Mouse (Mus musculus) heart, adult 11 months (tissue): ENCODE measurements around the gene Alkbh2.

Experiments
- DNase-seq: peaks from one replicate; pipeline ENCODE4 v3.0.0; 2022

Gene Alkbh2

GRCm38 (mm10) chr5:114099709-114100389 lies 28.2 kb downstream of the Alkbh2 start:
- peak; percentile 99 for DNase-seq

GRCm38 (mm10) chr5:114091057-114091807 lies 36.8 kb downstream of the Alkbh2 start, which contains the start of gene Svop:
Gene Svop (minus strand): TSS chr5:114091570.
- no peak for DNase-seq

GRCm38 (mm10) chr5:114090421-114091013 lies 37.5 kb downstream of the Alkbh2 start:
- no peak for DNase-seq

DNA sequence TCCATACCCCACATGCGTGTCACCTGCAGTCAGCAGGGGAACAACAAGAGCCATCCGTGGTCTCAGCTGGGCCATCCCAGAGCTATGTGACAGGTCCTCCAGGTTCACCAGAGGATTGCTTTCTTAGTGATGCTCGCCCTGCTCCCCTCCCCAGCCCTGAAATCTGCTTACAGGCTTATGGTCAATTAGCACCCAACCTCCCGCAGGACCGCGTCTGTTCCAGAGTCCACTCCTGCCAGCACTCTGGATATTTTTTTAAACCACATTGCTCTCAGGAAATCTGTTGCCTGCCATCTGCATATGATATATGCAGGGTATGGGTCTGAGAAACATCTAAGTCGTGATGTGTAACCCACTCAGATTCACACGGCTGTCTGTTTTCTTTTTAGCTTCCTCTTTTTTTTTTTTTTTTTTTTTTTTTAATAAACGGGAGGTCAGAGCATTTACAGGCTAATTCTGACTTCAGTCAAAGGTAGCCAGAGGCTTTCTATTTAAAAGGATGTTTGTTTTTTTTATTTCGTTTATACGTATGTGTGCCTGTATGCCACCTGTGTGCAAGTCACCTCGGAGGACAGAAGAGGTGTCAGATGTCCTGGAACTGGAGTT lies 40.0 kb downstream of the Alkbh2 start:
- DNase-seq: no peak

DNA sequence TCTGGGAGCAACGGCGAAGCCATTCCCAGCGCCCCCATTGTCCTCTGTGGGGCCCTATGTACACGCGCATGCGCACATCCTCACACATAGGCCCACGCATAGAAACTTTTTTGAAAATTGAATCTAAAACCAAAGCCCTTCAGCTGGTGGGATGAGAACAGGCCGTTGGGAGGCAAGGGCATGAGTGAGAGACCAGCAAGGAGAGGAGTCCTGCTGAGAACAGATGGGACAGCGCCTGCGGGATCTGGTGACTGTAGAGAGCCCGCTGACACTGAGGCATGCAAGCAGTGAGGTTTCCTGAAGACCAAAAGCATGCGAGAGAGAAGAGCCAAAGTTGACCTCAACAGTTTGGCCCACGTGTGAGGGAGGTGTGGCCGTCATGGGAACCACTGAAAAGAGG lies 42.5 kb downstream of the Alkbh2 start:
- no peak for DNase-seq

DNA sequence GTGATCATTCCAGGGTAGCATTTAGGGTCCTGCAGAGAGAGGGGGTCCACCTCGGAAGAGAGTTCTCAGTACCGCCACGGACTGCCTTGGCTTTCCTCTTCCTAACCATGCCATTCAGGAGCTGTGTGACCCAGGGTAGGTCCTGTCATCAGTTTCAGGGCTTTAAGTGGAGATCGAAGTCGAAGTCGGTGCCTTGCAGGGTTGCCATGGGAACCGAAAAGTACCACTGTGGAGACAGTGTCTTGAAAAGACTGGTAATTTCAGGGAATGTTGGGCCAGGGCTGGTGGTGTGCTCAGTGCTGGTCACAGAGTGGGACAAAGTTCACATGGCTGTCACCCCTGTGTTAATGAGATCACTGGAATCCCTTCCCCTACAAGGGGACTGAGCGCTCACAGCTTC lies 51.0 kb downstream of the Alkbh2 start:
- no peak for DNase-seq
